Mouse (Mus musculus): ENCODE measurements around the gene Oaz1. TPM values are rescaled to one million over a fixed set of nuclear protein-coding genes. Genes with fewer than 3 reads are reported as not detected.

Oaz1 gene
- polyA plus RNA-seq, 1 experiment = 980 TPM

DNA sequence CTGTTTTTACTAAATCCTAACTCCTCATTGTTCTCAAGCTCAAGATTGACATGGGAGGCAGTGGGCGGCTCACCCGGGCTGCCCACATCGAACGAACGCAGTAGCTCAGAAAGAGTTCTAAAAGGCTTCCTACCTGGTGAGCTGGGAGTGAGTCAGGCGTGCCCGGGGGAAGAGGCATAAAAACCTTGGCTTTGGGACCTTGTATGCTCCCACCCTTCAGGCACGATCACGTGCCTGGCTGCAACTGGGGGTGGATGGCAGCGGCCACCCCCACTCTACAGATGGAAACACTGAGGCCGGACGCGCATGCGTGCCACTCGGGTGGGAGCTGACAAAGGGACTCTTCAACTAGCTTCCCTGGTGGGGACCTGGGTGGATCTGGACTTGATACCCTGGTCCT, 15.9 kb downstream of the Oaz1 start:
- WGBS = 78% methylated on average over 15 of the region's 15 CpGs
- DNase-seq (ENCODE audit: low read depth, low spot score) = no peak

DNA sequence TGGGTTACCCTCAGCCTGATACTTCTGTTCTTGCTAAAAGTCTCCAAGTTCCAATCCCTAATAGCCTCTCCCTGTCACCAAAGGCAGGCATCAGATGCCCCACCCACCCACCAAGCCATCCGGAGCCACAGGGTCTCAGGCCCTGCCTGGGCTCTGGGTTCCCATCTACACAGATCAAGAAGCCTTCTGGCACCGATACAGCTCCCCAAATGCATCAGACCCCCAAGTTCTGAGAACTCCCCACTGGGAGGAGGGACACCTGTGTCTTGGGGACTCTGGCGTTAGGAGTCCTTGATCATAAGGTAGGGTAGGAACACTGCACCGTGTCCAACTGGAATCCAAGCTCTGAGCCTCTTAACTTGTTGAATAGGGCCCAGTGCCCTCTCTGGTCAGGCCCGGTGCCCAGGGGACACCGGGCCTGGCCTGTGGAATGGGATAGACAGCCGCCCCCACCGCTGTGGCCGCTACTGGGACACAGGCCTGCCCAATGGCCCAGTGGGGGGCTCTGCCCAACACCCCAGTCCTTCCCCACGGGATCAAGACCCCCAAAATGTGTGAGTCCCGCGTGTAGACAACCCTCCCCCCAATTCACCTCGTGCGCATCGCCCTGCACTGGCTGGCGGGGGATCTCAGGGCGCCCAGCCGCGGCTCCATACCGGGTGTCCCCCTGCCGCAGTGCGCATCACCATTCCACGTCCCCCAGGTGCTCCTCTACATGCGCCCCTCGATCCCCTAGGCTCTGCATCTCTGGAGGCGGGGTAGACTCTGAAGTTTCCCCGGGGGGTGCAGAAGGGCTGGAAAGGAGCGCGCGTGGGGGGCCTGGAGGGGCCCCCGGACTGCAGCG, 16.9 kb downstream of the Oaz1 start:
- 11% methylated on average over 32 of the region's 32 CpGs for WGBS
- no peak for DNase-seq (ENCODE audit: low read depth, low spot score)

DNA sequence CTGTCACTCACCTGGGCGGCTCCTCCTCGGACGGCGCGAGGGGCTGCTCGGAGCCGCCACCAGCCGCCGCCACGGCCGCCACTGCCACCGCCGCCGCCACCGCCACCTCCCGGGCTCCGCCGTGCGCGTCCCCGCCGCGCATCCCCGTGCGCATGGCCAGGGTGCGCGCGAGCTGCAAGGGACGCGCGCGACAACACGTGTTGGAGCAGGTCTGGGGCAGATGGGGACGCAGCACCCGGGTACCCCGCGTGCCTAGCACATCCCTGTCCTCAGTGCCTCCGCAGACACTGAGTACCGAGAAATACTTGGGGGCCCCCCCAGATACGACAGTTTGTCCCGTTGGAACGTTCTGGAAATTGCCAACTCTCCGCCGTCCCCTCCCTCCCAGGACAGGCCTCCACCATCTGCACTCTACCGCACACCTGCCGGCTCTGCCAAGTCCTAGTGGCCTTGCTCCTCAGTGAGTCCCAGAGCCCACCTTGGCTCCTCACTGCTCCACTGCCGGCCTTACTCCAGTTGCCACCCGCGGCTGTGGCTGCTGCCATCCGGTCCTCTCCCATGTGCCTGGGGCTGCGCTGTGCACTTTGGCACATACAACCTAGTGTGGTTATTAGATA, 17.6 kb downstream of the Oaz1 start, which contains the start of gene Lingo3:
TSS of gene Lingo3 (minus strand) at position 109 of the 617 bp plus-strand sequence.
- DNase-seq (ENCODE audit: low read depth, low spot score) = no peak

DNA sequence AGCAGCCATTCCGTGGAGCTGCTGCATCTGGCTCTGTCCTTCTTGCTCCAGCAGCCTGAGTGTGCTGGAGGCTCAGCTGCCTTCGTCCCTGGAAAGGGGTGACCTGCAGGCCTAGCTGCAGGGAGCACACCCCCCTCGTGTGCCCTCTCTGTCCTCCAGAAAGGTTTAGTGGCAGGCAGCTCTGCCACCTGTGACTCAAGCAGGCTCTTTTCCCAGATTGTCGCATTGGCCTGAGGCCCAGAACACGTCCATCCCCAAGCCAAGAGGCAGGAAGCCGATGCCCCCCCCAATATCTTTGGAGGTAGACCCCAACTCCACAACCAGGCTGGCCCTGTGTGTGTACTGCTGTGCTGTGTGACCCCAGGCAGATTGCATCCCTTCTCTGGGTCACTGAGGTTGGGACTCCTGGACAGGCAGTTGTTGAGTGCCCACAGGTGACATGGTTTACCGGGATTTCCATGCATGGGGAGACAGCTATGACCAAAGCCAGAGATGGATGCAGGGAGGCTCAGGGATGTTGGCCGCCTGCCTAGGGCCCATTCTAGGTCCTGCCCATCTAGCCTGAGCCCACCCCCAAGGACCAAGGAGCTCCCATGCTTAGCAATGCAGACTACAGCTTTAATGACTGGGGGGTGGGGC, 18.7 kb downstream of the Oaz1 start:
- WGBS = 75% methylated on average over 8 of the region's 8 CpGs
- DNase-seq (ENCODE audit: low read depth, low spot score) = no peak

More for the DNA sequence above, 17.6 kb downstream of the Oaz1 start, which contains the start of gene Lingo3:
- 4% methylated on average over 46 of the region's 51 CpGs for WGBS

DNA sequence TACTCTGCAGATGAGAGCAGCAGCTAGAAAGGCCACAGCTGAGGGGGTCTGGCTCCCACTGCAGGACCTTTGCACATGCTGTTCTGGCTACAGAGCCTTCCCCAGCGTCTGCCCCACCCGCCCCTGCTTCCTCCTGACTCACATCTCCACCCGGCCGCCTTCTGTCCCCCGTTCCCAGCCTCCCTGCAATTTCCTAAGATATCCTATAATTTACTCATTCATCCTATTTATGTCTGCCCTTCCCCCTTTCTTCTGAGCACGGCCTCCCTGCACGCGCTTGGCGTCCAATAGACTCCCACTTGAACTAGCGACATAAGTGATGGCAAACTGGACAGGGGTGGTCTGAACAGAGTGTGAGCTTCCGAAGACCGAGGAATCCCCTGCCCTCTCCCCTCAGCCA, 19.3 kb downstream of the Oaz1 start:
- DNase-seq (ENCODE audit: low read depth, low spot score) = no peak
- WGBS = 58% methylated on average over 12 of the region's 12 CpGs

DNA sequence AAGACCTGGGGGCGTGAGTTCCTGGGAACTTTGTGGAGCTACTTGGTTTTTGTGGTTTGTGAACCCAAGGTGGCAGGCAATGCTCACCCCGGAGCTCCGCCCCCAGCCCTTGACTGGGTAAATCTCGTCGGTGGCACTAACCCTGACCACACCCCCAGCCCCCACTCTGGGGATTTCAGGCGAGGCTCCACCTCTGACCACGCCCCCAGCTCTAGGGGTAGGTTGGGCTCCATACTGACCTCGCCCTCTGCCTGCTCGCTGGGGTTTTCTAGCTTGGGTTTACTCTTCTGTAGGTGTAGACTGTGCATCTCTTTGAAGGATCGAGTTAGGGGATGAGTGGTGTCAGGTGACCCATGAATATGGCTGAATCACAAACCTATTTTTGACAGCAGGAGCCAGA, 22.1 kb downstream of the Oaz1 start:
- DNase-seq (ENCODE audit: low read depth, low spot score) = no peak
- 5% methylated on average over 10 of the region's 10 CpGs for WGBS

DNA sequence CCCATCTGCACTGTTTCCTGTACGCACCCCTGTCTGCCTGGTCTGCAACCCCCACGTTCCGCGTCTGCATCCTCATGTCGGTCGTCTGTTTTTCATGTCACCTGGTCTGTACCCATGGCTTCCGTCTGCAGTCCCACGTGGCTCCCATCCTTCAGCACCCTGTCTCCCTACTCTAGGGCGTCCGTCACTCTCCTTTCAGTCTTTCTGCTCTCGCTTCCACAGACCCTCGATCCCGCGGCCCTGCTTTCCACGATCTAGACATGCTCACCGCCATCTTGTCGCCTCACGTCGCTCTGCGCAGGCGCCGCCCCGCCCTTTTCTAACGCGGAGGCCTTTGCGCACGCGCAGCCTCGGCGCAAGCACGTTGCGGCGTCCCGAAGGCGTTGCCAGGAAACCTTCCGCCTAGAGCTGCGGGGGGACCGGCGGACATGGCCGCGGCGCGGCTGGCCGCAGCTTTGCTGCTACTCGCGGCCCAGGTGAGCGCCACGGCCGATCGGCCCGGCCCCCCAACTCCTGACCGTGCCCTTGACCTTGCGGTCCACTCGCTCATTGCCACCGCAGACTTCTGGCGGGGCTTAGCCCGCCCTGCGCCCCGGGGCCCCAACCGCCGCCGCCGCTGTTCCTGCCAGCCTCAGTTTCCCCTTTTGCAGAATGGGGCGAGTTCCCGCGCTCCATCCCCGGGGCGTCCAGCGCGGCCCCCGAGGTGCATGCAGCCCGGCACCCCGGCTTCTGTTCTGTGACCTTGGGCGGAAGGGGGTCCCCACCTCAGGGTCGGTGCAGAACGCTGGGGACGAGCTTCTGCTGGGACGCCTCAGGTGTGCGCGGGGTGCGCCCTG, 28.7 kb downstream of the Oaz1 start, which contains the start of the genes Lsm7 and Sppl2b:
TSS of gene Lsm7 (minus strand) at position 297 of the 836 bp plus-strand sequence.
TSS of gene Sppl2b (plus strand) at position 363 of the 836 bp plus-strand sequence.
- under 1% methylated on average over 81 of the region's 81 CpGs for WGBS
- DNase-seq (ENCODE audit: low read depth, low spot score) = peak; percentile 62

DNA sequence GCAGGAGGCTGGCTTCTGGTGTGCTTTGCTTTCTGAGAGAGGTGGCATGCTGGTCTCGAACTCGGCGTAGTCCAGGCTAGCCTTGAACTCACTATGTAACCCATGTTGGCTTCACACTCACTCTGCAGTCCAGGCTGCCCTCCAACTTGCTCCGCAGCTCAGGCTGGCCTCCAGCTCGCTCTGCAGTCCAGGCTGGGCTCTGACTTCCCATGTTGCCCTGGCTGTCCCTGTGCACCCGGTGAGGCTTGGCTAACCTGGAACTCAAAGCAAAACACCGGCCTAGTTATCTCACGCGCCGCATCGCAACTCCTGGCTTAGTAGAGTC, 29.3 kb downstream of the Oaz1 start:
- DNase-seq (ENCODE audit: low read depth, low spot score) = no peak
- WGBS = 9% methylated on average over 11 of the region's 11 CpGs

DNA sequence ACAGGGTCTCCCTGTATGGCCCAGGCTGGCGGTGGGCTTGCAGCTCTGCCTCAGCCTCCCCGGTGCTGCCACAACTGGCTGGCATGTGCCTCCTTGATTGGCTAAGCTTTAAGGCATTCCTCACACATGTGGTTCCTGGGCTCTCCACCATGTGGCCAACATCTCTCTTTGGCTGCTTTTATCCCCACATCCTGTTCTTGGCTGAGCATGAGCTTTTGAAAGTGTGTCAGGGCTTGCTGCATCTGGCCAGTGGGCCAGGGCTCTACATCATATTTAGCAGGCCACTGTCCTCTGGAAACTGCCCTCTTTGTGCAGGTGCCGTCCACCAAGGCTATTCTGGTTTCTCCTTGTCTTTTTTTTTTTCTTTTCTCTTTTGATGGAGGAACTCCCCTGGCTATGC, 29.8 kb downstream of the Oaz1 start:
- WGBS = 49% methylated on average over 3 of the region's 3 CpGs
- DNase-seq (ENCODE audit: low read depth, low spot score) = no peak

DNA sequence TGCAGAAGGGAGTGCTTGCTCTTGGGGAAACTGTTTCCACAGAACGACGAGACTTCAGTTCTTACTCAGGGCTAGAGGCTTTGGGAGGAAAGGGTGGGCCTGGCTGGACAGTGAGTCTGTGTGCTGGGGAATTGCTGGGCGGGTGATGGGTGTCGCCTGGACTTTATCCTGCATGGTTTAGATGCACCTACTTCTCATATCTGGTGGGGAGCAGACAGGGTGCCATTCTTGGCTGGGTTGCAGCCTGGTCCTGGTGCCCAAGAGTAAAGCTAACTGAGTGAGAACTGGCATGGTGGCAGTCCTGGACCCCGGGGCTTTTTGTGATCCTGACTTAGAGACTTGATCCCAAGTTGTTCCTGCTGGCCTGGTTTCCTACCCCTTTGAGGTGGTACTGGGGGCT, 30.5 kb downstream of the Oaz1 start:
- 55% methylated on average over 5 of the region's 5 CpGs for WGBS
- DNase-seq (ENCODE audit: low read depth, low spot score) = no peak

DNA sequence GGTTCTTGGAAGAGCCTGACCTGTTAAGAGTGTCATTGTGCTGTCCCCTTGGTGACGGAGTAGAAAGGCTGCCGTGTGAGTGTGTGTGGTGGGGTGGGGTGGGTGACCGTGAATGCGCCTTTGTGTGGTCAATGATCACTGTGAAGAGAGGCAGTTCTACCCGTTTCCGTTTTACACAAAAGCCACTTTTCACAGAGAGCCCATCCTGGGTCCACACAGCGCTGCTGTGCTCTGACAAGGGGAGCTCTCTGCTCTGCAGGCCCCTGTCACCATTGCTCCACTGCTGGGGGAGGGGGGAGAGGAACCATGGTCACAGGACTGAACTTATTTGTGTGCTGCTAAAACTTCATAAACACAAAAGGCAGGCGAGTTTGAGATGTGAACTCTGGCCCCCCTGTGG, 30.9 kb downstream of the Oaz1 start:
- WGBS = 70% methylated on average over 8 of the region's 8 CpGs

DNA sequence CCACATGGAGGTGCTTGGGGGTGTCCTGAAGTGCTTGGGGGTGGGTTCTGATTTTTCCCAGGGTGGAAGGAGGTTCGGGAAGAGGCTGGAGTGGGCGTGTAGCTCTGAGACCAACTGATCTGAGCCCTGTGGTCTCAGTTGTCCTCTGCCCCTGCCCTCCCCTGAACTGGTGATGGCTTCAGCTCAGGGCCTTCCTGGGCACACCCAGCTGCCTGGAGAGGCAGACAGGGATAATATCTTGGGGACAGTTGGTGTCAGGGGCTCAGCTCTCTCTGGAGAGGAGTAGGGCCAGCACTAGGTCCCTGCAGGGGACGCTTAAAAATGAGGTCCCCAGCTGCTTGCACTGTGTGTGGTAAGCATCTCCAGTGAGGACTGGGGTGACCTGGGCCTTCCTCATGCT, 31.4 kb downstream of the Oaz1 start:
- DNase-seq (ENCODE audit: low read depth, low spot score) = no peak

More for the DNA sequence above, 30.9 kb downstream of the Oaz1 start:
- no peak for DNase-seq (ENCODE audit: low read depth, low spot score)

DNA sequence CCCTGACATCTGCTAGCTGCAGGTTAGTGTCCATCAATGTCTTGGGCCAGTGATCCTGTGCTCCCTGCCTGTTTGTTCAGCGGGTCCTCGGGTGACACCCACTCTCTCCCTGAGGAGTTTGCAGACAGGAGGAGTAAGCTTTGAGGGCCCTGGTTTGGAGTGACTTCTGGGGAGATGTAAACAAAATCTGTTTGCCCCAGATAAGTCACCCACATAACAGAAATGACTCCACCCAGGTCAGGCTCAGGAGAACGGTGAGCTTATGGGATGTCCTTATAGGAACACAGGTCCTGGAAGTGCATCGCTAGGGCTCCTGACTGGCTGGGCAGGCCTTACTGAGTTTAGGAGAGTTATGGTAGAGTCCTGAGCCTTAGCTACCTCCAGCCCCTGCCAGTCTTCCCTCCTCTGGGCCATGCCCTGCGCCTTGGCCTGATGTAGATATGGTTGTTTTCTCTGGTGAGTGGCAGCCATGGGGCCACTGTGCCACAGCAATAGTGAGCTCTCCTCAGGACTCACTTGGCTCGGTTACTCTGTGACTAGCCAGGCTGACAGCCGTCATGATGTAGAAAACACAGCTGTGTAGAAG, 32.0 kb downstream of the Oaz1 start:
- DNase-seq (ENCODE audit: low read depth, low spot score) = no peak
- 80% methylated on average over 7 of the region's 7 CpGs for WGBS

More for the DNA sequence above, 31.4 kb downstream of the Oaz1 start:
- 79% methylated on average over 3 of the region's 3 CpGs for WGBS

DNA sequence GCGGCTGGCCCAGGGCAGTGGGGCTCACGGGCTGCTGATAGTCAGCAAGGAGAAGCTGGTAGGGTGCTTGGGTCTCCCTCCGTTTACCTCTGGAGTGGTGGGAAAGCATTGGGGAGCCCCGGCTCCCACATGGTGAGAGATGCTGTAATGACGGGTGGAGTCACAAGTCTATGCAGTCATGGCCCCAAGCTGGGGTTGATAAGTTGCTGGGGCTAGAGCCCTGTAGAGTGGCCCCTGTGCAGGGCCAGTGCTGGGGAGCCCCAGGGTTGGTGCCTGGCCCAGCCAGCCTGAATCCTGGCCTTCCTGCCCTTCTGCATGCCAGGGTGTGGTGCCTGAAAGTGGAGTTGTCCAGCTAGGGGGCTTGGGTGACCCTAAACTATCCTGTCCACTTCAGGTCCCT, 35.8 kb downstream of the Oaz1 start:
- WGBS = 92% methylated on average over 5 of the region's 5 CpGs
- no peak for DNase-seq (ENCODE audit: low read depth, low spot score)

DNA sequence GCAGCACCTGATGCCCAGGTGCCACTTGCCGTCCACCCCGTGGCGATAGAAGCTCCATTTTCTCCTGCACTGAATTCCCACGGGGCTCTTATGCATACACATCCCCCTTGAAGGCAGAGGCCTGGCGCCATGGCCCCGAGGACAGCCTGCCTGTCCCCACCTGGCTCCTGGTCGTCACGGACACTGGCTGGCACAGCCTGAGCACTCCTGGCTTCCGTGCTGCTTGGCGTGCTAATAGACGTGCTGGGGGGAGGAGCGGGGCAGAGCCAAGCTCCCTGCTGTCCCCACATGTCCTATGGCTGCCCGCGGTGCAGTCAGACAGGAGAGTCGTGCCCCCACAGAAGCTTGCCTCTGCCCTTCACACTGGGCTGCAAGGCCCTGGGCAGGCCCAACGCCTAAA, 38.0 kb downstream of the Oaz1 start:
- 89% methylated on average over 16 of the region's 16 CpGs for WGBS
- no peak for DNase-seq (ENCODE audit: low read depth, low spot score)

DNA sequence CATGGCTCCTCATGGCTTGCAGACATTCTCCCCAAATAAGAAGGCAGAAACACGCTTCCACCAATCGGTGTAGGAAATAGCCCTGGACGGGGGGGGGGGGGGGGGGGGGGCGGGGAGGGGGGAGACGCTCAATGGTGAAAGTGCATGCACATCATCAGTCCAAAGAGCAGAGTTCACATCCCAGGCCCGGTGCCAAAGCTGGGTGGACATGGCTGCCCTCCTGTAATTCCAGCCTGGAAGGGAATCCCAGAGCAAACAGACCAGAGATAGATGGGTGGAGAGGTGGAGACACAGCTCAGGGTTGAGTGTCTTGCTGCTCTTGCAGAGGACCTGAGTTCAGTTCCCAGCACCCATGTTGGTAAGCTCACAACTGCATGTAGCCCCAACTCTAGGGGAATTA, 44.5 kb downstream of the Oaz1 start:
- DNase-seq (ENCODE audit: low read depth, low spot score) = no peak
- 34% methylated on average over 3 of the region's 6 CpGs for WGBS

DNA sequence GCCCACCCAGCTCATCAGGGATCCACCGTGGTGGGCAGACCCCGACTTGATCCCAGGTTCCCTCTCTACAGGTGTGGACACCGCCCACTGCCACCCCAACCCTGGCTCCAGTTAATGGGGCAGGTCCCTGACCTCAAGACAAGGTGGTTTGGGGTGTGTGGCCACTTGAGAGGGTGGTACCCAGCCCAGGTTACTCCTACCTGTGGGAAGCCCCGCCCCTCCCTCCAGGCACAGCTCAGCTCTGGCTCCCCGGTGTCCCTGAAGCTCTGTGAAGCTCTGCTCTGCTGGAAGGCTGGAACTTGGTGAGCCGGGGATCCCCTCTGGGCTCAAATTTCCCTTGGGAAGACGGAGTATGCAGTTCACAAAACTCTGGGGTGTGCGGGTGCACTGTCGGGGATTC, 45.1 kb downstream of the Oaz1 start, which contains the start of gene Tmprss9:
TSS of gene Tmprss9 (plus strand) at position 268 of the 400 bp plus-strand sequence.
- DNase-seq (ENCODE audit: low read depth, low spot score) = no peak
- 17% methylated on average over 9 of the region's 9 CpGs for WGBS

DNA sequence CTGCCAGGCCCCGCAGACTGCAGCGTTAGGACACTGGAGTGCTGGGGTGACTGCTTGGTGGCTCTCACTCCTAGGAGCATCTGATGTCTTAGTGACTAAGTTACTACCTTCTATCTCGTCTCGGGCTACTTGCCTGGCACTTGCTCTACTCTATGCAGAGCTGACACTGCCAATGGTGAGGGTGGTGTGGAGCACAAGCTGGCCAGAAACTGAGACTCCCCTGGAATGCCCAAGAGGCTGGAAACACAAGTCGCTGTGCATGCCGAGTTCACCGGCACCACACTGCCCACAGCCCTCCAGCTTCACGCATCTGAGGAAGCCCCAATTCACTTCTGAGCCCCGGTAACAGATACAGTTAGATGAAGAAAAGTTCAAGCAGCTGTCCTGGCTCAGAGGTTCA, 47.6 kb downstream of the Oaz1 start:
- 77% methylated on average over 9 of the region's 9 CpGs for WGBS
- DNase-seq (ENCODE audit: low read depth, low spot score) = no peak

DNA sequence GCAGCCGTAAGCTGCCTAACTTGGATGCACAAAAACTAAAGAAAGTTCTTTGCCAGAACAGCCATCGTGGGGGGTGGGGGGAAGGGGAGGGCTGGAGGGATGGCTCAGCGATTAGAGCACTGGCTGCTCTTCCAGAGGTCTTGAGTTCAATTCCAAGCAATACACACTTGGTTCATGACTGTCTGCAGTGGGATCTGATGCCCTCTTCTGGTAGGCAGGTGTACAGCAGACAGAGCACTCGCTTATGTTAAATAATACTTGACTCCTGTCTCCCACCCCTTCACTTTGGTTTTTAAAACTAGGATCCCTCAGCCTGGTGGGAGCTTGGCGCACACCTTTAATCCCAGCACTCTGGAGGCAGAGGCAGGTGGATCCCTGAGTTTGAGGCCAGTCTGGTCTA, 49.6 kb downstream of the Oaz1 start:
- DNase-seq (ENCODE audit: low read depth, low spot score) = no peak
- 26% methylated on average over 5 of the region's 5 CpGs for WGBS
